Mouse (Mus musculus) lung, postnatal 0 days (tissue): ENCODE results near the gene Rpain.

ENCODE experiments used
- CTCF ChIP-seq: IDR thresholded peaks from 2 replicates; pipeline ENCODE4 v1.5.1; 2016; ENCODE audit warnings: antibody characterized with exemption, mild to moderate bottlenecking
- EP300 ChIP-seq: IDR thresholded peaks from 2 replicates; pipeline ENCODE4 v1.6.1; 2016; ENCODE audit warnings: antibody characterized with exemption, mild to moderate bottlenecking, control low read depth

DNA sequence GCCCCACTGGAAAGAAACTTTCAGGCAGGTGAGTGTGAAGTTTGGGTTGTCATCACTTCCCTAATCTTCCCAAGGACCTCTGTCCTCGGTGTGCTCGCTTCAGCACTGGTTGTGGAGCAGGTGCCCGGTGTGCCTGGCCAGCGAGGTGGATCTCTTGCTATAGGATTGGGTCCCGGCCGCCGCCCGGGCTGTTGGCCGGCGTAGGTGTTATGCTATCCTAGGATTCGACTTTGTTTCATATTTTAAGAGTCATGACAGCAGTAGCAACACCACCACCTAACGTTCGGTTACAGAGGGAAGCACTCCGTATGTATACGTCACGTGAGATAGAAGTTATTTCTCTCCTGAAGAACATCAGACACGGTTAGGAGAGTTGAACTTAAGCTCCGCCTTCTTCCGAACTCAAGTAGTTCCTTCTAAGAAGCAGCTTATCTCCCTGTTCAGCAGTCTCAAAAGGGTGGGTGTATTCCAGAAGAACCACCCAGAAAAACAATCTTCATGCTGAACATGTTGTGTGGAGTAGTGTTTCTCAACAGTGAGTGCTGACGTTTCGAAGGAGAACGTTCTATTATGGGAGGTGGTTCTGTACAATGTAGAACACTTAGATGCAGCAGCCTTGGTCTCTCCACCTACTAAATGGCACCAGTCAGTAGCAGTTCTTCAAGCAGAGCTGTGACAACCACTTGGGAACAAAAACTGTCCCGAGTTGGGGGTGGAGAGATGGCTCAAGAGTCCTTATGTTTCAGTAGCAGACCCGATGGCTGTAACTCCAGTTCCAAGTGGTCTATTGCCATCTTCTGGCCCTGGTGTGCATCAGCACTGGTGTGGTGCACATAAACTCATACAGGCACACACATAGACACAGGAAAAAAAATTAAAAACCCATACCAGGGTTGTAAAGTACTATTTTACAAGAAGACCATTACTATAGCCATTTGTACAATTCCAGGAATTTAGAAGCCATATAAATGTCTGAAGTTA is 837 bp downstream of the Rpain start:
- peak; percentile 48 for TF ChIP-seq CTCF
- TF ChIP-seq EP300: peak; percentile 70
